Mouse (Mus musculus): ENCODE measurements at regions not wholly inside any gene's neighbourhood (a gene's known extent, or its start where the extent isn't known, plus 50 kb on each side); places are given as distances from the start of the nearest gene placed in this dataset.
A peak's percentile ranks its signal among the peaks of the same experiment; 100 is the strongest.

- no peak for DNase-seq
These were observed 58.3 kb upstream of the N6amt1 start for GRCm38 (mm10) chr16:87295727-87296126.

- no peak for DNase-seq
These were observed 61.2 kb upstream of the N6amt1 start for GRCm38 (mm10) chr16:87292826-87293225.

- DNase-seq: peak; percentile 70
These were observed 62.3 kb upstream of the N6amt1 start for GRCm38 (mm10) chr16:87291716-87292115.

GRCm38 (mm10) chr16:87285639-87286038 is 68.3 kb upstream of the N6amt1 start:
- no peak for DNase-seq

- peak; percentile 73 for DNase-seq
These were observed 69.0 kb upstream of the N6amt1 start for GRCm38 (mm10) chr16:87284835-87285510.

GRCm38 (mm10) chr16:87278518-87278917 is 75.5 kb upstream of the N6amt1 start:
- peak; percentile 92 for DNase-seq

- DNase-seq: no peak
These were observed 81.6 kb upstream of the N6amt1 start for GRCm38 (mm10) chr16:87272363-87272762.

GRCm38 (mm10) chr16:87267954-87268804 is 85.8 kb upstream of the N6amt1 start:
- DNase-seq: peak; percentile 95

- peak; percentile 54 for DNase-seq
These were observed 86.5 kb upstream of the N6amt1 start for GRCm38 (mm10) chr16:87267517-87267916.

- peak; percentile 99 for DNase-seq
These were observed 90.4 kb upstream of the N6amt1 start for GRCm38 (mm10) chr16:87263571-87263970.

GRCm38 (mm10) chr16:87263041-87263440 is 90.9 kb upstream of the N6amt1 start:
- peak; percentile 87 for DNase-seq

GRCm38 (mm10) chr16:87262497-87262896 is 91.5 kb upstream of the N6amt1 start:
- DNase-seq: no peak

- DNase-seq: peak; percentile 99
These were observed 92.5 kb upstream of the N6amt1 start for GRCm38 (mm10) chr16:87261527-87261926.

- peak; percentile 41 for DNase-seq
These were observed 99.2 kb upstream of the N6amt1 start for GRCm38 (mm10) chr16:87254736-87255135.

- peak; percentile 93 for DNase-seq
These were observed 103.5 kb upstream of the N6amt1 start for GRCm38 (mm10) chr16:87250531-87250930.

- DNase-seq: peak; percentile 76
These were observed 104.1 kb upstream of the N6amt1 start for GRCm38 (mm10) chr16:87249903-87250302.

- DNase-seq: peak; percentile 42
These were observed 105.4 kb upstream of the N6amt1 start for GRCm38 (mm10) chr16:87248501-87249030.

GRCm38 (mm10) chr16:87245933-87246791 is 107.8 kb upstream of the N6amt1 start:
- peak; percentile 96 for DNase-seq

GRCm38 (mm10) chr16:87245441-87245840 is 108.5 kb upstream of the N6amt1 start:
- peak; percentile 80 for DNase-seq

- DNase-seq: peak; percentile 72
These were observed 112.0 kb upstream of the N6amt1 start for GRCm38 (mm10) chr16:87242027-87242426.

- no peak for DNase-seq
These were observed 114.9 kb upstream of the N6amt1 start for GRCm38 (mm10) chr16:87239105-87239504.

- DNase-seq: no peak
These were observed 119.8 kb upstream of the N6amt1 start for GRCm38 (mm10) chr16:87234199-87234598.

GRCm38 (mm10) chr16:87225595-87225994 is 128.4 kb upstream of the N6amt1 start:
- peak; percentile 37 for DNase-seq
